Mouse (Mus musculus): Measurements from ENCODE around the gene Zfp507.

- no peak for TF ChIP-seq TCF12 (IDR thresholded peaks at IDR 0.05; ENCODE audit: insufficient read depth, poor library complexity, severe bottlenecking)
- TF ChIP-seq MYOD1 (IDR thresholded peaks at IDR 0.05; ENCODE audit: control insufficient read depth in 1 of 3, insufficient read length in 2 of 3, low read depth in 2 of 3) = peak in 1 of 3 experiments; percentile 1
- TF ChIP-seq USF1 (IDR thresholded peaks at IDR 0.05; ENCODE audit: low read depth) = no peak
- TF ChIP-seq POLR2A (IDR thresholded peaks at IDR 0.05; ENCODE audit: insufficient read length, low read depth) = no peak
- no peak for TF ChIP-seq MAX (IDR thresholded peaks at IDR 0.05; ENCODE audit: low read depth)
- TF ChIP-seq REST (IDR thresholded peaks at IDR 0.05; ENCODE audit: insufficient read depth, insufficient read length) = no peak
- TF ChIP-seq POLR2AphosphoS2 (IDR thresholded peaks at IDR 0.05; ENCODE audit: insufficient read length, low read depth) = no peak
- no peak for TF ChIP-seq SRF (IDR thresholded peaks at IDR 0.05; ENCODE audit: control insufficient read depth, insufficient read length, low read depth)
- TF ChIP-seq E2F4 (IDR thresholded peaks at IDR 0.05; ENCODE audit: insufficient read depth) = no peak
Observed at GRCm38 (mm10) chr7:35733313-35734050, 69.3 kb downstream of the Zfp507 start.

All from myocyte (in vitro differentiated cells).